Mouse (Mus musculus) liver, postnatal 0 days (tissue): ENCODE measurements at regions not wholly inside any gene's neighbourhood (a gene's known extent, or its start where the extent isn't known, plus 50 kb on each side); places are given as distances from the start of the nearest gene placed in this dataset.

Experiments used
- ATAC-seq: fragments of 200-750 bp; cut with Nextera tagmentation; 2 replicates; pipeline ENCODE4 v1.8.0; 2017; ENCODE audit warnings: mild to moderate bottlenecking, moderate library complexity
- DNase-seq: peaks from one replicate; pipeline ENCODE4 v3.0.0-alpha.2; 2016
- H3K27ac ChIP-seq: fragments of 300-500 bp; sonication (generic); 2 replicates; pipeline ENCODE4 v1.5.1; 2014; ENCODE audit warnings: antibody characterized with exemption, moderate library complexity, mild to moderate bottlenecking, low read depth
- H3K27me3 ChIP-seq: fragments of 300-500 bp; sonication (generic); 2 replicates; pipeline ENCODE4 v1.6.1; 2014; ENCODE audit warnings: low read length, control low read depth, mixed read lengths; ENCODE audit not compliant: insufficient read depth
- H3K36me3 ChIP-seq: fragments of 300-500 bp; sonication (generic); replicated peaks from 2 replicates; pipeline ENCODE4 v1.6.1; 2014; ENCODE audit warnings: mild to moderate bottlenecking, control low read depth, low read length, moderate library complexity, mixed read lengths; ENCODE audit not compliant: insufficient read depth
- H3K4me1 ChIP-seq: fragments of 300-500 bp; sonication (generic); 2 replicates; pipeline ENCODE4 v1.6.1; 2014; ENCODE audit warnings: antibody characterized with exemption, mild to moderate bottlenecking, control low read depth; ENCODE audit not compliant: insufficient read depth
- H3K4me2 ChIP-seq: fragments of 300-500 bp; sonication (generic); 2 replicates; pipeline ENCODE4 v1.6.1; 2014; ENCODE audit warnings: low read depth, mild to moderate bottlenecking, low read length, moderate library complexity, mixed read lengths
- H3K4me3 ChIP-seq: fragments of 300-500 bp; sonication (generic); 2 replicates; pipeline ENCODE4 v1.5.1; 2014; ENCODE audit warnings: low read depth, low read length
- H3K9ac ChIP-seq: fragments of 300-500 bp; sonication (generic); replicated peaks from 2 replicates; pipeline ENCODE4 v1.6.1; 2014; ENCODE audit warnings: mild to moderate bottlenecking, moderate library complexity
- H3K9me3 ChIP-seq: fragments of 300-500 bp; sonication (generic); 2 replicates; pipeline ENCODE4 v1.6.1; 2016; ENCODE audit warnings: mild to moderate bottlenecking, control low read depth, low read length, mixed read lengths
- CTCF ChIP-seq: sonication (generic); IDR thresholded peaks from 2 replicates; pipeline ENCODE4 v1.5.1; 2016; ENCODE audit warnings: antibody characterized with exemption, low read depth
- EP300 ChIP-seq: IDR thresholded peaks from 2 replicates; pipeline ENCODE4 v1.6.1; 2016; ENCODE audit warnings: antibody characterized with exemption, low read depth, mild to moderate bottlenecking
- WGBS: fragments of 180-500 bp; shearing (Covaris S2); extraction: QIAGEN DNeasy Blood & Tissue Kit; methylation state at CpG from one replicate; pipeline ENCODE4 v1.1.7; 2014; ENCODE audit not compliant: insufficient replicate concordance; 5-methylcytosine and 5-hydroxymethylcytosine counted together

DNA sequence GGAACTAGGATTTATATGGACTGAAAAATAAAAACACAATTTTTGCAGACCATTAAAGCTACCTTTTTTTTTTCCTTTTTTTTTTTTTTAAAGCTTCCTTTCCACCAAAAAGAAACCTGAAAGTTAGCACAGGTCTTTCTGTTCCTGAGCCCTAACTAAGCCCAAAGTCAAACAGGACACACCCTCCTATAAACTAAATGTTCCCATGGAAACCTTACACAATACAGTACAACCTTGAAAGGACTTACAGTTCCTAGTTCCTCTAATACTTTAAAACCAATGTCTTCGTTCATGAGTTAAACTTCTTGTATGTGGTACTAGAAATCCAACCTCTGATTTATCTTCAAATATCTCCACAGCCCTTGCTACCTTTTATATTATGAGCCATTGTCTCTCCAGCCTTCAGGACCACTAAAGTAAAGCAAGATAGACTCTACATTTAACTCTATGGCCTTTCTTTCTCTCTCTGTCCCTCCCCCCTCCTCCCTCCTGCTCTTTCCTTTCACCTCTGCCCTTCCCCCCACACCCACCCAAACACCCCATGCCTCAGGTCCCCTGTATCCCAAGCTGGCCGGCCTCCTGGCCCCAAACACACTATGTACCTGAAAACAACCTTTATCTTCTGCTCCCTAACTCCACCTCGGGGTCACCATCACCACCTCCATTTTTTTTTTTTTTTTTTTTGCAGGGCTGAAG, 103.4 kb upstream of the Jade1 start:
- ATAC-seq: no peak
- Histone ChIP-seq H3K9me3 (no peaks in the 10 kb centered on the region), H3K9ac (no peak overlapping the region), H3K27ac (no peak overlapping the region), H3K36me3 (no peaks in the 10 kb centered on the region), H3K27me3 (no peaks in the 10 kb centered on the region), H3K4me1 (no peaks in the 10 kb centered on the region), H3K4me2 (no peak overlapping the region), H3K4me3 (no peak overlapping the region)
- TF ChIP-seq CTCF (no peak), EP300 (no peak)
- 50% methylated on average over 3 of the region's 3 CpGs for WGBS
- DNase-seq: no peak

DNA sequence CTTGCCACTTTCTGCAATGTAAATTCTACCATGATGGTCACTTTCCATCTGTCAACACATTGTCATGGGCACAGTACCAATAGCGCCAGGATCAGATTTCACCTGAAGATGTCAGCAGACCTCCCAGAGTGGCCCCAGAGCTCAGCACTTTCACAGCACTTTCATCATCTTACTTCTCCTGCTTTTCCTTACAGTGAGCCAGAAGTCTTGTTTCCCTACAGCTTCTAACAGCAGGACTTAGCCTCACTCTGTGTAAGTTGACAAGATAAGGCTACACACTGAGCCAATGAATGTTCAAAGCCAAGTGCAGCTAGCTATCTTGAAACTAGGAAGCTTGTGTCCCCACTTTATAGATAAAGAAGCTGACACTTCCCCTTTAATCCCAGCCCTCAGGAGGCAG, 104.8 kb upstream of the Jade1 start:
- Histone ChIP-seq H3K36me3 (no peaks in the 10 kb centered on the region), H3K27me3 (no peaks in the 10 kb centered on the region), H3K4me1 (no peaks in the 10 kb centered on the region), H3K4me3 (no peak overlapping the region), H3K9me3 (no peaks in the 10 kb centered on the region), H3K27ac (no peak overlapping the region), H3K9ac (no peak overlapping the region), H3K4me2 (no peak overlapping the region)
- ATAC-seq (no peak), DNase-seq (no peak)
- TF ChIP-seq EP300: no peak
- 74% methylated on average over 1 of the region's 1 CpGs for WGBS

DNA sequence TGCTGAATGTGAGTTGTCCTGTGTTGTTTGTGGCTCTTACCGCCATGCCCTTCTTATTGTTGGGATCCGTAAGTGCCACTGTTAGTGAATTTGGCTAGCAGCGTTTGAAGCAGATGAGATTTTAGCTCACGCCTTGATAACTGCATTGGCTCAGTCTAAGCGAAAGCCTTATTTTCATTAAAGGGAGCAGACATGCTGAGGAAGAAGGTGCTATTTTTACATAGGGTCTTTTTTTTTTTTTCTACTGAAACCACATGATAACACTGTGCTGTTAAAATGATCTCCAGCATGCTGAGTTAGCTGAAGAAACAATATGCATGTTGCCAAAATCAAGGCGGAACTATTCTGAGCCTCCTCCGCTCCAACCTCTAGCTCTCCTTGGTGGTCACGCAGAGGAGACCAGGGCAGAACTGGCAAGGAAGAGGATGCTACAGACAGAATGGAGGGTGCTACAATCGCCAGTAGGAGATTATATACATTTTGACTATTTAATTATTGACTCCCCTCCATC, 111.2 kb upstream of the Jade1 start:
- no peak overlapping the region for H3K4me2 ChIP-seq
- H3K36me3 ChIP-seq: no peaks in the 10 kb centered on the region
- no peak for TF ChIP-seq EP300
- TF ChIP-seq CTCF: no peak
- WGBS: 84% methylated on average over 9 of the region's 9 CpGs
- no peaks in the 10 kb centered on the region for H3K27me3 ChIP-seq
- H3K4me3 ChIP-seq: no peak overlapping the region
- no peak overlapping the region for H3K9ac ChIP-seq
- DNase-seq (no peak), ATAC-seq (no peak)
- no peaks in the 10 kb centered on the region for H3K4me1 ChIP-seq
- no peak overlapping the region for H3K27ac ChIP-seq
- H3K9me3 ChIP-seq: no peaks in the 10 kb centered on the region

DNA sequence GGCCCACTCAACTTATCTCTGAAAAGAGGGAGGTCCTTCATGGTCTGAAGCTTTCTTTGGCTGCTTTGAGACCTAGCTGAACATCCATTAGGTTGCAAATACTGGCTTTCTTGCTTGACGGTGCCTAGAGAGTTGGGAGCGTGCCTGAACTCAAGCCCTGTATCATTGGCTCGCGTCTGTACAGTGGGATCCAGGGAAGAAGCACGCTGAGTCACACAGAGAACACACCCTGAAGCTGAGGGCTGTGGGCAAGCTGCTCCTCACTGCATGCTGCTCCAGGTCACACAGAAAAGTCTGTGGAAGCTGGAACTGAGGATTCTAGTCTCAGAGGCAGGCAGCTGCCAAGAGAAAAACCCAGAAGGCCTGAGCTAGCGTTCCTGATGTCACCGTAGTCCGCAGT, 119.3 kb upstream of the Jade1 start:
- ATAC-seq: no peak
- Histone ChIP-seq H3K4me2 (no peak overlapping the region), H3K4me1 (no peaks in the 10 kb centered on the region), H3K27ac (no peak overlapping the region), H3K4me3 (no peak overlapping the region), H3K9me3 (no peaks in the 10 kb centered on the region), H3K27me3 (no peaks in the 10 kb centered on the region), H3K36me3 (no peaks in the 10 kb centered on the region), H3K9ac (no peak overlapping the region)
- DNase-seq: no peak
- TF ChIP-seq CTCF: no peak
- TF ChIP-seq EP300: no peak
- WGBS: 80% methylated on average over 8 of the region's 8 CpGs

DNA sequence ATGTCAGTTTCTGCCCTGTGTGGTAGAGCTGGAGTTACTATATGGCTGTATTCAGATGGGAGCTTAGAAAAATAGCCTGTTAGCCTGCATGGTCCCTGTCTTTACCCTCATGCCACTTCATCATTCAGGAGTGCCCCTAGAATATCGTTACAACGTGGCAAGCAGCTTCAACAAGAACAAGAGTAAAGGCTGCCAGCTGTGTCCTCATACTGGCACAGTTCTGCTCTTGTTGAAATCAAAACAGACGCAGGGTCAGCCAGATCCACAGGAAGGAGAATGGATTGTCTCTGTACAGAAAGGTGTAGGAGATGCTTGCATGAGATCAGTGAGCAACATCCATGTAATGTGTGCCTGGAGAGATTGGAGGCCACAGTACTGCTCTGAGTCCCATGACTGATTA, 122.4 kb upstream of the Jade1 start:
- no peak overlapping the region for H3K4me3 ChIP-seq

DNA sequence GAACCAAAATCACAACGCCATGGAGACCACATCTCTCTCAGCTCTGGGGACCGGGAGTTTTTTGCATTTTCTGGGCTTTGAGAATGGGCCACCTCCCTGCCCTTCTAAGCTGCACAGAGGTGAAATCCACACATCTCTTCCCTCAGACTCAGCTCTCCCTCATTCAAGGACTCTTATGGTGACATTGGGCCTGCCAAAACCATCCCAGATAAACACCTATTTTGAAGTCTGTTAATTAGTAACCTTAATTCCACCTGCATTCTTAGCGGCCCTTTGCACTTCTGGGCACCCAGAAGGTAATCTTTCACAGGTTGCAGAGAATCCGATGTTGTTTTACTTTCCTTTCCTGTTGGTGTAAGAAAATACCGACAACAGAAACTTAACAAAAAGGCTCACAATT, 123.2 kb upstream of the Jade1 start:
- ATAC-seq (peak; percentile 59; the same call in 1 of the 2 replicates), DNase-seq (no peak)
- no peak overlapping the region for H3K9ac ChIP-seq
- 58% methylated on average over 5 of the region's 5 CpGs for WGBS
- H3K27ac ChIP-seq: no peak overlapping the region
- H3K27me3 ChIP-seq: no peaks in the 10 kb centered on the region
- no peak overlapping the region for H3K4me2 ChIP-seq
- no peak for TF ChIP-seq CTCF
- no peak for TF ChIP-seq EP300
- no peaks in the 10 kb centered on the region for H3K4me1 ChIP-seq
- H3K4me3 ChIP-seq: no peak overlapping the region
- no peaks in the 10 kb centered on the region for H3K9me3 ChIP-seq
- no peaks in the 10 kb centered on the region for H3K36me3 ChIP-seq

More for the DNA sequence above, 122.4 kb upstream of the Jade1 start:
- Histone ChIP-seq H3K27me3 (no peaks in the 10 kb centered on the region), H3K9me3 (no peaks in the 10 kb centered on the region), H3K4me2 (no peak overlapping the region), H3K27ac (no peak overlapping the region), H3K4me1 (no peaks in the 10 kb centered on the region), H3K36me3 (no peaks in the 10 kb centered on the region), H3K9ac (no peak overlapping the region)
- WGBS: 70% methylated on average over 3 of the region's 3 CpGs
- ATAC-seq: no peak
- no peak for TF ChIP-seq CTCF
- TF ChIP-seq EP300: no peak
- no peak for DNase-seq

DNA sequence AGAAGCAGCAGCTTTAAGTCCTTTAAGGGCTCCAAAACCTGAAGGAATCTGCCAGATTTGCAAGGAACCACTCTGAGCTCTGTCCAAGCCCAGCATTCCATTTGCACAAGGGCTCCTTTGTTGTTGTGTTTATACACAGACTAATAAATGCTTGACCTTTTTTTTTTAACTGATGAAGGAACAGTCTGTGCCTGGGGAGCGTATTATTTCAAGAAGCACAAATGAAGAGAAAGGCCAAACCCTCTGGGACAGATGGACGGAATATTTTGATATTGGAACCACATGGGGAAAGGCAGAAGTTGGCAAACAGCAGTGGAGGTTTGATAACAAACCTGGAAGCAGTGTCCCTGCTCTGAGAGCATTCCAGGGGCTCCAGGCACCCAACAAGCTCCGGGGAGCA, 125.3 kb upstream of the Jade1 start:
- DNase-seq: no peak
- H3K4me1 ChIP-seq: no peaks in the 10 kb centered on the region
- WGBS: 60% methylated on average over 3 of the region's 3 CpGs
- no peak overlapping the region for H3K9ac ChIP-seq
- TF ChIP-seq CTCF (no peak), EP300 (no peak)
- H3K4me2 ChIP-seq: no peak overlapping the region
- H3K36me3 ChIP-seq: no peaks in the 10 kb centered on the region
- ATAC-seq: no peak
- no peaks in the 10 kb centered on the region for H3K9me3 ChIP-seq
- H3K4me3 ChIP-seq: no peak overlapping the region
- no peak overlapping the region for H3K27ac ChIP-seq
- no peaks in the 10 kb centered on the region for H3K27me3 ChIP-seq
